ENCODE assay signal across 20 mouse cellular contexts in the genomic region with DNA sequence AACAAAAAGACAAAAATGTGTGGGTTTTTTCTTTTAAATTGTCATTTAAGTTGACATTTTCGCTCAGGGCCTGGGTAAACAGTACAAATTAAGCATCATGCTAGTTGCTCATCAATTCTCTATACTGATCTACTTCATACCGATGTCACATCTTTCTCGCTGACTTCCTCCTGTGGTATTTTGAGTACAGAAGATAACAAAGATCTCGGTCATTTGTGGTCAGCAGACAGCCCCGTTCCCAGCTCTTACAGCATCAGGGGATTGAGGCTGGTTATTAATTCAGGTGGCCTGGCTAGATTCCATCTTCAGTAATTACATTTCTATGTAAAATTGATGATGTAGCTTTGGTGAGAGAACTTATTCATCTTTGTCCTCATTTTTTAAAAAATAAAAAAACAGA.
DNase-seq lines count a peak whose midpoint lies in the region; ATAC-seq lines count a peak whose summit lies in the region.
"Had no signal": no experiment of that assay in that cellular context is flagged by ENCODE, and none has a peak within 500 bp of the region (broad histone marks: within the 10 kb centered on the region; RNA-seq: fewer than 3 reads in every experiment).

No protein-coding gene starts in this region.

- peak; percentile 67 for DNase-seq in 416B (ENCODE audit: low read depth)
- peak; percentile 64 for DNase-seq in Muller cell, postnatal 12 days (ENCODE audit: inconsistent ontology term)
- DNase-seq in left cerebral cortex, adult 11 months (ENCODE audit: low spot score): no peak
- DNase-seq in adrenal gland, postnatal 14 days: no peak
- no peak for DNase-seq in heart, postnatal 14 days
- DNase-seq: adrenal gland, adult 8-10 months; adrenal gland, postnatal 25 days; cerebellum, adult 11 months; cerebellum, adult 18-20 months; cerebellum, adult 8-10 months; cerebellum, adult 9-11 months; cerebellum, postnatal 14 days; cerebellum, postnatal 36 days; forebrain, postnatal 0 days had no signal

- intact Hi-C loops in heart, postnatal 14 days (cut with DNase I): no loop called here

- peak; percentile 55; the same call in 1 of the 2 replicates for ATAC-seq in granulocyte monocyte progenitor cell, adult 5-6 weeks (replicated peaks; ENCODE audit: poor library complexity, severe bottlenecking)
- ATAC-seq: activated CD4-positive, CD25-positive, alpha-beta regulatory T cell, adult 4 months; CD4-positive, CD25-positive, alpha-beta regulatory T cell, adult 4 months; forebrain, embryonic 13.5 days; forebrain, embryonic 15.5 days; forebrain, postnatal 0 days; Patski had no signal

Comparison
In these comparisons a context has a peak if more than half of its experiments do, and no peak if none do; other contexts are left out.
1. DNase-seq: peak in 416B (single experiment) and Muller cell, postnatal 12 days (single experiment); none in left cerebral cortex, adult 11 months (single experiment), adrenal gland, postnatal 14 days (single experiment) and heart, postnatal 14 days (0 of 2).